Comparison of ENCODE assay signal across 11 mouse cellular contexts in the genomic region with DNA sequence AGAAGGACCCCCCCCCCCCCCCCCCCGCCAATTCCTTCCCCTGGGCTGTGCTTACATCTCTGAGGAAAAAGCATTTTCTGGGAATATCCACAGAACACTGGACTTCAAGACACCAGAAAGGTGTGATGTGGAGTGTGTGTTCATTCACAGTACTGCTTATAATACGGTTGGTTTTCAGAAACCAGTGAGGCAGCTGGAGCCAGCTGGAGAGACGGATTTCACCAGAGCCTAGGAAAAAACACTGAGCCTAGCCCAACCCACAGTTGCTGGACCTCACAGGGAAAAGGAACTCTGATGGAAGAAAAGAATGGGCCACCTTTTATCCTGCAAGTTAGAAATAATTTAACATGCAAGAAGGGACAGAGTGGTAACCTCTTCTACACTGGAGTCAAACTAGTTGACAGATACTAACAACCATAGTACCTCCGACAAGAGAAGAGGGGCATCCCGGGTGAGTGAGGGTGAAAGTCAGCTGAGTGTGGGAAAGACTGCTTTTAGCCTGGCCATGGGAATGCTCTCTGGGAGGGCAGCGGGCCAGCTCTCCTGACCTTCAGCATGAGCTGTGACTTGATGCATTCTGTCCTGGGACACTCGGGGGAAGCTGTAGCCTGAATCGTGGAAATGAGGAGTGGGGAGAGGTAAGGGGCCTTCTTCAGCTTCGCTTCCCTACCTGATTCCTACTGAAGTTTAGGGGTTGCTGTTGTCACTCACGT. TPM values are rescaled to one million over a fixed set of nuclear protein-coding genes. Genes with fewer than 3 reads are reported as not detected.
DNase-seq lines count a peak whose midpoint lies in the region; ATAC-seq and TF ChIP-seq lines count a peak whose summit lies in the region.
"Had no signal": no experiment of that assay in that cellular context is flagged by ENCODE, and none has a peak within 500 bp of the region (broad histone marks: within the 10 kb centered on the region; RNA-seq: fewer than 3 reads in every experiment).

No protein-coding gene starts in this region.

- H3K36me3 ChIP-seq in hindbrain, postnatal 0 days (ENCODE audit: insufficient read depth, low read length), result no peaks in the 10 kb centered on the region
- H3K36me3 ChIP-seq in hindbrain, embryonic 10.5 days, result peaks cover 10% of the 10 kb centered on the region; the same call in 1 of the 2 replicates
- no peaks in the 10 kb centered on the region for H3K36me3 ChIP-seq in stomach, embryonic 15.5 days

- TF ChIP-seq CTCF in hindbrain, postnatal 0 days (IDR thresholded peaks at IDR 0.05; ENCODE audit: low read depth), result no peak

- ATAC-seq in hindbrain, postnatal 0 days, result no peak
- ATAC-seq in stomach, embryonic 15.5 days (ENCODE audit: insufficient read depth, low FRiP score, low read depth), result no peak; the same call in 1 of the 2 replicates
- ATAC-seq in CD4-positive, CD25-positive, alpha-beta regulatory T cell, adult 4 months, result no peak
- ATAC-seq: midbrain, embryonic 13.5 days had no signal

- intact Hi-C loops in gastrocnemius, postnatal 36 days (cut with DNase I), result no loop called here

- no peaks in the 10 kb centered on the region for H3K9me3 ChIP-seq in hindbrain, postnatal 0 days (ENCODE audit: low read length)
- H3K9me3 ChIP-seq in hindbrain, embryonic 10.5 days, result peaks cover 3% of the 10 kb centered on the region; the same call in 1 of the 2 replicates
- H3K9me3 ChIP-seq in stomach, embryonic 15.5 days, result no peaks in the 10 kb centered on the region
- H3K9me3 ChIP-seq: midbrain, embryonic 13.5 days had no signal

- no peak for DNase-seq in hindbrain, postnatal 0 days (ENCODE audit: low spot score)
- no peak for DNase-seq in hindbrain, embryonic 10.5 days (ENCODE audit: low spot score)
- peak; percentile 40 for DNase-seq in gastrocnemius, postnatal 36 days
- DNase-seq in kidney, adult 9 months, result peak; percentile 48
- DNase-seq in right cerebral cortex, postnatal 36 days (ENCODE audit: low spot score in 2 of 2), result no peak
- no peak for DNase-seq in cerebellum, postnatal 4 days (ENCODE audit: low spot score in 2 of 2)
- DNase-seq: right cerebral cortex, adult 18-20 months had no signal

- H3K9ac ChIP-seq in hindbrain, postnatal 0 days (replicated peaks; ENCODE audit: low read length), result no peak overlapping the region
- no peak overlapping the region for H3K9ac ChIP-seq in stomach, embryonic 15.5 days
- H3K9ac ChIP-seq: limb, embryonic 13.5 days; midbrain, embryonic 13.5 days had no signal

- H3K4me1 ChIP-seq in hindbrain, postnatal 0 days (ENCODE audit: insufficient read depth, low read length), result no peaks in the 10 kb centered on the region
- H3K4me1 ChIP-seq in hindbrain, embryonic 10.5 days (replicated peaks), result no peaks in the 10 kb centered on the region; the same call in 1 of the 2 replicates
- no peaks in the 10 kb centered on the region for H3K4me1 ChIP-seq in stomach, embryonic 15.5 days
- H3K4me1 ChIP-seq: midbrain, embryonic 13.5 days had no signal

- H3K4me2 ChIP-seq in hindbrain, postnatal 0 days (ENCODE audit: low read depth, low read length), result no peak overlapping the region
- H3K4me2 ChIP-seq in stomach, embryonic 15.5 days, result no peak overlapping the region
- H3K4me2 ChIP-seq: limb, embryonic 13.5 days; midbrain, embryonic 13.5 days had no signal

- no peaks in the 10 kb centered on the region for H3K27me3 ChIP-seq in hindbrain, postnatal 0 days (ENCODE audit: insufficient read depth, low read length)
- no peaks in the 10 kb centered on the region for H3K27me3 ChIP-seq in hindbrain, embryonic 10.5 days (ENCODE audit: insufficient read depth, poor library complexity, severe bottlenecking)
- H3K27me3 ChIP-seq in stomach, embryonic 15.5 days (replicated peaks), result no peaks in the 10 kb centered on the region
- H3K27me3 ChIP-seq: limb, embryonic 13.5 days; midbrain, embryonic 13.5 days had no signal

- WGBS in hindbrain, postnatal 0 days, result 67% methylated on average over 10 of the region's 10 CpGs
- 84% methylated on average over 10 of the region's 10 CpGs for WGBS in hindbrain, embryonic 10.5 days
- WGBS in stomach, embryonic 15.5 days, result 56% methylated on average over 10 of the region's 10 CpGs

- H3K27ac ChIP-seq in hindbrain, postnatal 0 days, result peak overlapping the region; percentile 48
- no peak overlapping the region for H3K27ac ChIP-seq in hindbrain, embryonic 10.5 days
- peak overlapping the region; percentile 74 for H3K27ac ChIP-seq in stomach, embryonic 15.5 days
- H3K27ac ChIP-seq: limb, embryonic 13.5 days; midbrain, embryonic 13.5 days had no signal

- H3K4me3 ChIP-seq in hindbrain, postnatal 0 days (ENCODE audit: low read length), result no peak overlapping the region
- no peak overlapping the region for H3K4me3 ChIP-seq in hindbrain, embryonic 10.5 days
- no peak overlapping the region for H3K4me3 ChIP-seq in stomach, embryonic 15.5 days (replicated peaks)
- H3K4me3 ChIP-seq: limb, embryonic 13.5 days; midbrain, embryonic 13.5 days had no signal

RNA-seq across cellular contexts. Expression of gene Aph1c, which starts 37.6 kb away (rescaled TPM):
- 2.1 and 3.1 TPM in 2 replicates for total RNA-seq in hindbrain, postnatal 0 days (2014; rRNA removed)
- polyA plus RNA-seq in hindbrain, postnatal 0 days (2015; fragmentation: Nextera tagmentation; extraction: Ambion mirVana), result 5.3 and 6.3 TPM in 2 replicates
- polyA plus RNA-seq in hindbrain, embryonic 10.5 days (2016; fragmentation: Nextera tagmentation; extraction: Ambion mirVana), result 1.3 and 1.4 TPM in 2 replicates
- under 1 TPM; 0.33 to 0.44 TPM for total RNA-seq in gastrocnemius, postnatal 36 days (2021)
- 5.1 and 5.7 TPM in 2 replicates for polyA plus RNA-seq in stomach, embryonic 15.5 days (2015; fragmentation: Nextera tagmentation; extraction: Ambion mirVana)
- under 1 TPM; 0.38 to 0.44 TPM for polyA plus RNA-seq in CD4-positive, CD25-positive, alpha-beta regulatory T cell, adult 4 months (2017; shearing (Covaris generic))

RNA-seq across cellular contexts. Expression of gene Rab8b, which starts 47.3 kb away (rescaled TPM):
- total RNA-seq in hindbrain, postnatal 0 days (2014; rRNA removed), result 25.9 and 32.7 TPM in 2 replicates
- 26.3 and 27.1 TPM in 2 replicates for polyA plus RNA-seq in hindbrain, postnatal 0 days (2015; fragmentation: Nextera tagmentation; extraction: Ambion mirVana)
- polyA plus RNA-seq in hindbrain, embryonic 10.5 days (2016; fragmentation: Nextera tagmentation; extraction: Ambion mirVana), result 24.3 and 27.3 TPM in 2 replicates
- 1 to 10 TPM; 5.0 to 5.5 TPM for total RNA-seq in gastrocnemius, postnatal 36 days (2021)
- 24.8 and 25.0 TPM in 2 replicates for polyA plus RNA-seq in stomach, embryonic 15.5 days (2015; fragmentation: Nextera tagmentation; extraction: Ambion mirVana)
- 100 to 1,000 TPM; 138 to 179 TPM for polyA plus RNA-seq in CD4-positive, CD25-positive, alpha-beta regulatory T cell, adult 4 months (2017; shearing (Covaris generic))

Comparison
In these comparisons a context has a peak if more than half of its experiments do, and no peak if none do; other contexts are left out.
1. DNase-seq: peak in gastrocnemius, postnatal 36 days (2 of 2) and kidney, adult 9 months (single experiment); none in hindbrain, postnatal 0 days (single experiment), hindbrain, embryonic 10.5 days (single experiment), right cerebral cortex, postnatal 36 days (0 of 2) and cerebellum, postnatal 4 days (0 of 2).